Comparison of ENCODE assay signal across 21 mouse cellular contexts in the genomic region with DNA sequence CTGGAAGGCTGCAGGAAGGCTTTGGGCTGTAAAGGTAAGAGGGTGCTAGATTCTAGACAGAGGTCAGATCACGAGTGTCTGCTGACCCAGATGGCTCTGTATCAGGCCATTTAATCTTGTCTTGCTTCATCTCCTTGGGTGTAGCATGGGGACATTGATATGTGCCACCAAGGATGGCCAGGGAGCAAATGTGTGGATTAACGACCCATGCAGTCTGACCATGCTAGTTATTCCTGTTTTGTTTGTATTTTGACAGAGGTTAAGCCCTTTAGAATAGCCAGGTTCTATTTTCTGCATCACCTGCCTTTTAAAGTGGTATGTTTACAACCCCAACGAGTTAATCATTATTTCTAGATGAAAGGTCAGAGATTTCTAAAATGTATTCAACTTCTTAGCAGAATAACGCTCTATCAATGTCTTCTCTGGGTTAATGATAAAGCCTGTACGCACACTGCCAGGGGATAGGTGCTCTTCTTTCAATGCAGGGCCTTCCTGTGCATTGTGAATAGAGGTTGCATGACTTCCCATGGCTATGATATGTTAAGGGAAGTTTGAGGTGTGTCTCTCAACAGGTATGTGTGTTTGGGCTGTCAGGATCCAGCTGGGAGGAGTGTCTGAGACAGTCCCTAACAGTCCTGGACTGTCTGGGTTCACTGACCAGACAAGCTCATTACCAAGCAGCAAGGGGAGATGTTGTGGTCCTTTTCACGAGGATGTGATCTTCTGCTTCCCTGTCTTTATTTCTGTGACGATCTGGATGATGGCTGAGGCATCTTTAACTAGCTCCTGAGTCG.
A peak's percentile ranks its signal among the peaks of the same experiment; 100 is the strongest.
DNase-seq lines count a peak whose midpoint lies in the region; ATAC-seq lines count a peak whose summit lies in the region.
"Had no signal": no experiment of that assay in that cellular context is flagged by ENCODE, and none has a peak within 500 bp of the region (broad histone marks: within the 10 kb centered on the region; RNA-seq: fewer than 3 reads in every experiment).

No protein-coding gene starts in this region.

- no peaks in the 10 kb centered on the region for H3K27me3 ChIP-seq in intestine, embryonic 14.5 days (replicated peaks; ENCODE audit: control insufficient read depth, insufficient read depth, low read length)
- H3K27me3 ChIP-seq in intestine, embryonic 15.5 days (replicated peaks), result no peaks in the 10 kb centered on the region
- H3K27me3 ChIP-seq: embryonic facial prominence, embryonic 12.5 days; forebrain, embryonic 13.5 days; heart, embryonic 15.5 days; limb, embryonic 15.5 days; midbrain, embryonic 13.5 days; neural tube, embryonic 13.5 days; stomach, embryonic 15.5 days had no signal

- H3K9me3 ChIP-seq in intestine, embryonic 14.5 days (ENCODE audit: control insufficient read depth, low read length), result no peaks in the 10 kb centered on the region
- H3K9me3 ChIP-seq in intestine, embryonic 15.5 days, result no peaks in the 10 kb centered on the region
- H3K9me3 ChIP-seq: embryonic facial prominence, embryonic 12.5 days; forebrain, embryonic 13.5 days; heart, embryonic 15.5 days; hindbrain, embryonic 10.5 days; limb, embryonic 15.5 days; midbrain, embryonic 13.5 days; neural tube, embryonic 13.5 days; stomach, embryonic 15.5 days had no signal

- peak; percentile 62 for ATAC-seq in intestine, embryonic 14.5 days (replicated peaks; ENCODE audit: low FRiP score, low TSS enrichment, low read depth)
- ATAC-seq in intestine, embryonic 15.5 days, result peak; percentile 90
- ATAC-seq: forebrain, embryonic 13.5 days; hindbrain, postnatal 0 days; midbrain, embryonic 13.5 days had no signal

- no peak for DNase-seq in intestine, embryonic 14.5 days (ENCODE audit: low spot score)
- peak; percentile 75 for DNase-seq in kidney, adult 9 months
- DNase-seq in kidney, postnatal 36 days, result peak; percentile 32 to 57
- DNase-seq in urinary bladder, postnatal 10 days (ENCODE audit: low spot score), result no peak
- no peak for DNase-seq in heart, postnatal 10 days
- no peak for DNase-seq in ovary, postnatal 36 days (ENCODE audit: low spot score)
- DNase-seq: cerebellum, adult 9-10 months; gastrocnemius, postnatal 10 days; heart, adult 18-20 months; right cerebral cortex, postnatal 25 days had no signal

- H3K4me2 ChIP-seq in intestine, embryonic 14.5 days (ENCODE audit: low read length), result no peak overlapping the region
- H3K4me2 ChIP-seq in intestine, embryonic 15.5 days (replicated peaks), result peak overlapping the region; percentile 17; the same call in 1 of the 2 replicates
- H3K4me2 ChIP-seq: embryonic facial prominence, embryonic 12.5 days; forebrain, embryonic 13.5 days; heart, embryonic 15.5 days; limb, embryonic 15.5 days; midbrain, embryonic 13.5 days; neural tube, embryonic 13.5 days; stomach, embryonic 15.5 days had no signal

- intact Hi-C loops in heart, postnatal 10 days (cut with DNase I), result no loop called here

- H3K27ac ChIP-seq in intestine, embryonic 14.5 days (ENCODE audit: low read depth), result peak overlapping the region; percentile 16; the same call in 1 of the 2 replicates
- H3K27ac ChIP-seq in intestine, embryonic 15.5 days, result peak overlapping the region; percentile 49; the same call in 1 of the 2 replicates
- H3K27ac ChIP-seq: embryonic facial prominence, embryonic 12.5 days; forebrain, embryonic 13.5 days; heart, embryonic 15.5 days; hindbrain, embryonic 10.5 days; hindbrain, postnatal 0 days; limb, embryonic 15.5 days; midbrain, embryonic 13.5 days; neural tube, embryonic 13.5 days; stomach, embryonic 15.5 days had no signal

- WGBS in intestine, embryonic 14.5 days, result 56% methylated on average over 8 of the region's 8 CpGs
- 46% methylated on average over 8 of the region's 8 CpGs for WGBS in intestine, embryonic 15.5 days

- H3K36me3 ChIP-seq in intestine, embryonic 14.5 days (ENCODE audit: control insufficient read depth, insufficient read depth, low read length), result no peaks in the 10 kb centered on the region
- no peaks in the 10 kb centered on the region for H3K36me3 ChIP-seq in intestine, embryonic 15.5 days
- H3K36me3 ChIP-seq: embryonic facial prominence, embryonic 12.5 days; heart, embryonic 15.5 days; hindbrain, embryonic 10.5 days; limb, embryonic 15.5 days; midbrain, embryonic 13.5 days; neural tube, embryonic 13.5 days; stomach, embryonic 15.5 days had no signal

- H3K9ac ChIP-seq in intestine, embryonic 14.5 days (ENCODE audit: low read length), result no peak overlapping the region
- no peak overlapping the region for H3K9ac ChIP-seq in intestine, embryonic 15.5 days
- H3K9ac ChIP-seq: embryonic facial prominence, embryonic 12.5 days; forebrain, embryonic 13.5 days; heart, embryonic 15.5 days; limb, embryonic 15.5 days; midbrain, embryonic 13.5 days; neural tube, embryonic 13.5 days; stomach, embryonic 15.5 days had no signal

- no peaks in the 10 kb centered on the region for H3K4me1 ChIP-seq in intestine, embryonic 14.5 days (replicated peaks; ENCODE audit: control insufficient read depth, insufficient read depth, low read length)
- H3K4me1 ChIP-seq in intestine, embryonic 15.5 days (replicated peaks), result no peaks in the 10 kb centered on the region
- H3K4me1 ChIP-seq: embryonic facial prominence, embryonic 12.5 days; forebrain, embryonic 13.5 days; hindbrain, embryonic 10.5 days; limb, embryonic 15.5 days; midbrain, embryonic 13.5 days; neural tube, embryonic 13.5 days; stomach, embryonic 15.5 days had no signal

- H3K4me3 ChIP-seq in intestine, embryonic 14.5 days (ENCODE audit: low read depth, low read length), result no peak overlapping the region
- no peak overlapping the region for H3K4me3 ChIP-seq in intestine, embryonic 15.5 days (replicated peaks)
- H3K4me3 ChIP-seq: embryonic facial prominence, embryonic 12.5 days; erythroblast, embryonic 14.5 days; forebrain, embryonic 13.5 days; heart, embryonic 15.5 days; hindbrain, embryonic 10.5 days; limb, embryonic 15.5 days; midbrain, embryonic 13.5 days; neural tube, embryonic 13.5 days; stomach, embryonic 15.5 days had no signal

Comparison
In these comparisons a context has a peak if more than half of its experiments do, and no peak if none do; other contexts are left out.
1. DNase-seq: peak in kidney, adult 9 months (single experiment) and kidney, postnatal 36 days (2 of 2); none in intestine, embryonic 14.5 days (single experiment), urinary bladder, postnatal 10 days (single experiment), heart, postnatal 10 days (0 of 2) and ovary, postnatal 36 days (single experiment).